Mouse (Mus musculus) testis, adult 2 months (tissue): ENCODE data around the gene Tnpo2.

Source experiments
- CTCF ChIP-seq: fragments of 200-500 bp; IDR thresholded peaks from 2 replicates; pipeline ENCODE4 v1.5.1; 2012; ENCODE audit warnings: low read depth, mild to moderate bottlenecking, inconsistent platforms, low read length, moderate library complexity; ENCODE audit not compliant: control insufficient read depth, insufficient read depth, insufficient replicate concordance
- POLR2A ChIP-seq: fragments of 200-500 bp; IDR thresholded peaks from 2 replicates; pipeline ENCODE4 v1.6.1; 2012; ENCODE audit warnings: low read depth, mild to moderate bottlenecking, inconsistent platforms, low read length, moderate library complexity; ENCODE audit not compliant: control insufficient read depth

GRCm38 (mm10) chr8:85029271-85029670, 7.4 kb upstream of the Tnpo2 start:
- TF ChIP-seq POLR2A: no peak
- TF ChIP-seq CTCF: no peak
